Mouse (Mus musculus): ENCODE results near the gene Slc15a1. TPM values are rescaled to one million over a fixed set of nuclear protein-coding genes. Genes with fewer than 3 reads are reported as not detected.
"Not testable (repeated sequence)": the region's sequence is repeated elsewhere in the genome, so short reads cannot be mapped to it uniquely, and the experiment has no call there.

Slc15a1 gene
- polyA plus RNA-seq, 2 experiments from 2014 or later: 0.34 TPM; not detected in 1

DNA sequence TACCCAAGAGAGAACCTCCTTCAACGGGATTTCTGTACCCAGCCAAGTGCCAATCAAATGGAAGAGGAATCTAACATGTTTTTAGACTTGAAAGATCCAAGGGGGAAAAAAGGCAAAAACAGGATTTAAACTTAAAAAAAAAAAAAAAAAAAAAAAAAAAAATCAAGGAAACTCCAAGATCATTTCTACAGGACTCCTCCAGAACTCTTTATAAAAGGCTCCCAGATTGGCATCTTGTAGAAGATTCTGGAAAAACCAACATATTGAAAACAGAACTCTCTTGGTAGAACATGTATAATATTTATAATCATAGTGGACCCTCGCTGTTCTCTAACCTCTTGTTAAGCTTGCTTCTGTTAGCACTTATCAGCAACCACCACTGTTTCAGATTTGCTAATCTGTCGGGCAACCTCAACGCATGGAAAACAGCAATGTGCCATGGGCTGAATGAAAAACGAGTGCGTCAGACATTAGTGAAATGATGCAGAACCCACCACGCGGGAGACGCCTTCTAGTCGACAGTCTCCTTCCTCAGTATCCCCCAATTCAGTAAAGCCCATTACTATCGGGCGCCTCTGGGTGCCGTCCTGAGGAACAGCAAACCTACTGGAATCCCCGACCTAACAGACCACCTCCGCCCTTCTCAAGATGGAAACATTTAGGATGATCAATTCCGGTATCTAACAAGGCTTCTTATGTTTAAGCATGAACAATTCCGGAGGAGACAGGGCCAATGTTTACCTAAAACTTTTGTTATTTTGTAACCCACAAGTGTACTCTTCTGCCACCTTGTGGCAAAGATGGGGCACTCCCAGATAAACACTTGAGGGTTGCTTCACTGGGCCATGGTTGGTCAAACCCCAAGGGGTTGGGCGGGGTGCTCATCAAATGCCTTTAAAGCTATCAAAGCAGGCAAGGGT lies 54.3 kb downstream of the Slc15a1 start:
- peak; percentile 95 for ATAC-seq

DNA sequence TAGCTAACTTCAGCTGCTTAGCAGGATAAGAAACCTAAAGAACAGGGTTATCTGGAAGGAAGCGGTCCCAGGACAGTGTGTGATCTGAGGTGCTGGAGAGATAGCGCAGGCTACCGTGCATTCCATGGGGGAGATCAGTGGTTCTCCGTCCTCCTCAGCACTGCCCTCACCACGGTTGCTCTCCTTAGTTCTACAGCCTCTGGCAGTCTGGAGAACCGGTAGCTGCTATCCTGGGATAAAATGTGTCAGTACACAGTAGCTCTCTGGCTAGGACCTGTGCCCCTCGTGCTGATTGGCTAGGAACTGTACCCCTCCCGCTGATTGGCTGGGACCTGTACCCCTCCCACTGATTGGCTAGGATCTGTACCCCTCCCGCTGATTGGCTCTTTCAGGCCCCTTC lies 58.1 kb downstream of the Slc15a1 start:
- no peak for ATAC-seq

DNA sequence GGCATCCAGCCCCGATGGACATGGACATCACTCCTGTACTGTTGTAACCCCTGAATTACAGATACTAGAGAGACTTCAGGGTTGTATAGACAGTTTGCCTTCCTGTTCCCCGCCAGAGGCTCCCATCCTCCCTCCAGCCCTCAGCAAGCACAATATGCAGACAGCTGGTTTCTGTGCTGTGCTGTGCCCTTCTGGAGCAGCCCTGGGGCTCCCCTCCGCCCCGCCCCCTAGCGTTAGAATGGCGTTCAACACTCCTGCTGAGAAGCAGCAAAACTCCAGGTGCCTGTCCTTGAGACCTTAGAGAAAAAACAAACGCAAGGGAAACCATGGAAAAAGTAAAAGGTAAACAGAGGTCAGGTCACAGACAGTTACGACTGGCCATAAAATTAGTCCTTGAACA lies 59.9 kb downstream of the Slc15a1 start:
- ATAC-seq: peak; percentile 82

DNA sequence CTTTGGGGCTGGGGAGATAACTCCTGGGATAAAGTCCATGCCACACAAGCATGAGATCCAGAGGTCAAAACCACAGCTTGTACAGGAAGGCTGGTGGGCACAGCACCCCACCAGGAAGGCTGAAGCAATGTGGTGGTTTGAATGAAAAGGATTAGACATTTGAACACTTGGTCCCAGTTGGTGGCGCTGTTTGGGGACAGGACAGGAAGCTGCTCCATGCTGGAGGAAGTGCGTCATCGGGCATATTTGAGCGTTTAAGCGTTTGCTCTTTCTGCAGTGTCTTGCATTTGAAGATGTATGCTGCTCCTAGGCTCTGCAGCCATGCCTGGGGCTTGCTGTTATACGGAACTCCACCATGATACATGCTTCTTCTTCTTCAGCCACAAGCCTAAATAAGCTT lies 64.2 kb downstream of the Slc15a1 start:
- no peak for ATAC-seq

DNA sequence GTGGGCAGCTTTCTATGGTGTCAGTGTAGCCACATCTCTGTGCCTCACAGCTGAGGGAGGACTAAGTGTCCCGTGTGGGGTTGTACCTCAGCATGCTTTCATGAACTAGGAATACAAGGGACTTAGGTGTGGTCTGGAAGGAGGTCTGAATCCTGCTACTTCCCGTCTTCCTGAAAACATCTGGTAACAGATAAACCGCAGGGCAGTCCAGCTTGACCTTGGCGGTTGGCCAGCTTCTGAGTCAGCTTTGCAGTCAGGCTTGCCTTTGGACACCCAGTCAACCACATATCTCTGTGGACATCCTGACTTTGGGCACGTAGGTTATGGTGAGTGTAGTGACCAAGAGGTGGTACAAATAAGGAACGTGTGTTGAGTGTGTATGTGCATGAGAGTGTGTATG lies 68.0 kb downstream of the Slc15a1 start:
- ATAC-seq: no peak

DNA sequence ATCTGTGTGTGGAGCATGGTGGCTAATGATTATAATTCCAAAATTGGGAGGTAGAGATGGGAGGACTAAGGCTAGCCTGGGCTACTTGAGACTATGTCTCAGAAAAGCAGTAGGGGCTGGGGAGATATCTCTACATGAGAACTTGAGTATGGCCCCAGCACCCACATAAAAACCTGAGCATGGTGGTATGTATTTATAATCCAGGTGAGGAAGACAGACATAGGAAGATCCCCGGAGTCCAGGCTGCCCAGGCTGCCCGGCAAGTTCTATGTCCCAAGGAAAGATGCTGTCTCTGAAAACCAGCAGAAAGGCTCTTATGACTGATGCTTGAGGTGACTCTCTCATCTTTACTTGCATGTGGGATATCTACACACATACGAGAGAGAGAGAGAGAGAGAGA lies 68.6 kb downstream of the Slc15a1 start:
- no peak for ATAC-seq

DNA sequence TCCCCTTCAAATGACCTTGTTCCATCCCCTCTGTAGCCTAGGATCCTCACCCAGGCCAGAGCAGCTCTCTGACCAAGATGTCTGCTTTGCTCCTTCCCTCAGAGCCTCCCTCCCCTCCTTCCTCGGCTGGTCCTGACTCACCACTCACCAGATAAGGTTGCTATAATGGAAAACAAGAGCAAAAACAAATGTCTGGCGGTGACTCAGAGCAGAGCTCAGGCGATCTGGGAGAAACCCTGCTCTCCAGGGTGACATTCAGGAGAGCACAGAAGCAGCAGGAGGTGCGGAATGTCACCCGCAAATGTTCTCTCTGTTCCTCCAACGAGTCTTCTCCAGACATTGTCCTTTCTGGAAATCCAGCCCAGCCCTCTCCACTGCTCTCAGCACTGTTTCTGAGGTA lies 69.3 kb downstream of the Slc15a1 start:
- ATAC-seq: no peak

DNA sequence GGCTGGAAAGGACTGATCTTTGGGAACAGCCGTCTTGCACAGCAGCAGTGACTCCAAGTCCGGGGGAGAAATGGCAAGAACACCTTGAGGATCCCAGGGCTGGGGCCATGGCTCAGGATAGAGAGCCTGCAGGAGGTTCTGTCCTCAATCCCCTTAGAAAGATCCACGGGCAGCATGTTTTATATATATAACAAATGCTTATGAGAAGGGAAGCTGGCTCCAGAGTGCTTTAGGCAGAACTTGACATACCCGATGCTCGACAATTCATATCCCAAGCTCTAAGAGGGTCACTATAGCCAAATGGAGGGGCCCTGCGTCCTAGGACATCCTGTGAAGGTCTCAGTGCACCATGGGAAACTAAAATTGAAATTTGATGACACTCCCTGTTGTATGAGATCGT lies 73.8 kb downstream of the Slc15a1 start:
- ATAC-seq: no peak

DNA sequence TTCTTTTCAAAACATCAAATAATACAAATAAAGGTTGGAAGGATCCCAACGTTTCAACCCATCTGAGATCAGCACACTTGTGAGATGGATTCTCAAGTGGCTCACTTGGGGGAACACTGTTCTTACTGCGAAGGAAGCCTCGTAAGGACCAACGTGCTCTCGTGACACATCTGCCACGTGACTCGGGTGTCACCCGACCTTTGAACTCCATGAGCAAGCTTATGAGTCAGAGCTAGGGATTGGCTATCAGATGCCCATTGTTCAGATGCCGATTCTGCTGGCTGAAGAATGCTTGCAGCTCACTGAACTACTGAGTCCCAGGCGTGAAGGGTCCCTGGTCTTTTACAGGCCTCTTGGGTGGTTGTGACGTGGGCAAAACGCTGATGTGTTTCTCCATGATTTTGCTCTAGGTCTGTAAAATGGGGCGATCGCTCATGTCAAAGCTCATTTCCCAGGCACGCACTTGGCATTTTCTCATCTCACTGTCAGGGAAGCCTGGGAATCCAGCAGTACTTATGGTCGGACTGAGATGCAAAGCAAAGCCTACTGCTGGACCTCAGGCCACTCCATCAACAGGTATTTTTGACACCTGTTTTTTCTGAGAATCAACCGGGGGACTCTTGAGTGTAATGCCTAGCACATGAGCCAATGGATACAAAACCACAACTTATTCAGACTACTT lies 75.1 kb downstream of the Slc15a1 start:
- ATAC-seq: no peak

DNA sequence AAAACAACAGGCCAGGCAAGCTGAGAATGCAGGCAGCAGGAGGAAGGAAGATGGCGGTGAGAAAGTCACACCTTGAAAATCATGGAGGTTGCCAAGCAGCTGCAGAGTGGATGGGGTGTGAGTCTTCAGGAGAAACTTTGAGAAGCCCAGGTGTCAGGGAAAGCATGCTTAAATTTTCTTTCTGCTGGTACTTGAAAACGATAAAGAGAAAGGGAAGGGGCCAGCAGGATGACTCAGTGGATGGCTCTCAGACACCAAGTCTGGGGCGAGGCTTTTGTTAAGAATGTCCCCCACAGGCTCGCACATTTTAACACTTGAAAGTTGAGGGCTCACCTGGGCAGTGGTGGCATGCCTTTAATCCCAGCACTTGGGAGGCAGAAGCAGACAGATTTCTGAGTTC lies 76.9 kb downstream of the Slc15a1 start:
- ATAC-seq: no peak

DNA sequence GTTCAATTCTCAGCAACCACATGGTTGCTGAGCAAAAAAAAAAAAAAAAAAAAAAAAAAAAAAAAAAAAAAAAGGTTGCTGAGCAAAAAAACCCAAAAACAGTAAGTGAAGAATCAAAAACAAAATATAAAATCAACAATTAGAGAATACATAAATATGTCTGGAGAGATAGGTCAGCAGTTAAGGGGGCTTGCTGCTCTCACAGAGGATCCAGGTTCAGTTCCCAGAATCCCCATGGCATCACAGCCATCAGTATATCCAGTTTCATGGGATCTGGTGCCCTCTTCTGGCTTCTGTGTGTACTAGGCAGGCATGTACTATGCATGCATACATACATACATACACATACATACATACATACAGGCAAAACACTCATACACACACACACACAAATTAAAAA lies 78.3 kb downstream of the Slc15a1 start:
- ATAC-seq: peak; percentile 46

DNA sequence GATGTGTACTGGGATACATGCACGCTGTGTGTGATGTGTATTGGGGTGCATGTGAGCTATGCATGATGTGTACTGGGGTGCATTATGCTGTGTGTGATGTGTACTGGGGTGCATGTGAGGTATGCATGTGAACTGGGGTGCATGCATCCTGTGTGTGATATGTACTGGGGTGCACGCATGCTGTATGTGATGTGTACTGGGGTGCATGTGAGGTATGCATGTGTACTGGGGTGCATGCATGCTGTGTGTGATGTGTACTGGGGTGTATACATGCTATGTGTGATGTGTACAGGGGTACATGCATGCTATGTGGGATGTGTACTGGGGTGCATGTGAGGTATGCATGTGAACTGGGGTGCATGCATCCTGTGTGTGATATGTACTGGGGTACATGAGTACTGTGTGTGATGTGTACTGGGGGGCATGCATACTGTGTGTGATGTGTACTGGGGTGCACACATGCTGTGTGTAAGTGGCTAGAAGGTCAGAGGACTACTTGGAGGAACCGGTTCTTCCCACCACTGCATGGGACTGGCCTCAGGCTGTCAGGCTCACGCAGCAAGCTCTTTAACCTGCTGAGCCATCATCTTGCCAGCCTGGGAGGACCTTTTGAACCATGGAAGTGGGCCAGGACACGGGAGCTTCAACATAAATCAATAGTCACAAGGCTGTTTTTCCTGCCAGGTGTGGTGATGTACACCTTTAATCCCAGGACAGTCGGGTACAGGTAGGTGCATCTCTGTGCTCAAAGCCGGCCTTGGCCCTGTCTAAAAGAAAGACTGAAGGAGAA lies 79.9 kb downstream of the Slc15a1 start:
- no peak for ATAC-seq

DNA sequence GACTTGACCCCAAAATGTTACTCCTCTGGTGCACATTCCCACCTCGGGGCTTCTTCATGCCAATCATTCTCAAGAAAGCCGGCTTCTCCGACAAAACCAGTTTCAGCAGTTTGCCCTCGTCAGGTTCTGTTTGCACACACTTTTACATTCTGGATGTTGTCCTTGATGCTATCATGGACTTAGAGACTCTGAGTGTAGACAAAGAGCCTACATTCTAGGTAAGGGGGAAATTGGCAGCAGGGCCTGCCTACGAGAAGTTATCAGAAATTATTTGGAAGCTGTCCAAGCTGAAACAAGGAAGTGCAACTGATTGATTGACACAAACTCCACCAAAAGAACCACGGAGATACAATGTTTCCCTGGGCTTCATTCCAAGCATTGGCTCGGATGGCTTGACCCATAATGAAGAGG lies 81.7 kb downstream of the Slc15a1 start:
- no peak for ATAC-seq

DNA sequence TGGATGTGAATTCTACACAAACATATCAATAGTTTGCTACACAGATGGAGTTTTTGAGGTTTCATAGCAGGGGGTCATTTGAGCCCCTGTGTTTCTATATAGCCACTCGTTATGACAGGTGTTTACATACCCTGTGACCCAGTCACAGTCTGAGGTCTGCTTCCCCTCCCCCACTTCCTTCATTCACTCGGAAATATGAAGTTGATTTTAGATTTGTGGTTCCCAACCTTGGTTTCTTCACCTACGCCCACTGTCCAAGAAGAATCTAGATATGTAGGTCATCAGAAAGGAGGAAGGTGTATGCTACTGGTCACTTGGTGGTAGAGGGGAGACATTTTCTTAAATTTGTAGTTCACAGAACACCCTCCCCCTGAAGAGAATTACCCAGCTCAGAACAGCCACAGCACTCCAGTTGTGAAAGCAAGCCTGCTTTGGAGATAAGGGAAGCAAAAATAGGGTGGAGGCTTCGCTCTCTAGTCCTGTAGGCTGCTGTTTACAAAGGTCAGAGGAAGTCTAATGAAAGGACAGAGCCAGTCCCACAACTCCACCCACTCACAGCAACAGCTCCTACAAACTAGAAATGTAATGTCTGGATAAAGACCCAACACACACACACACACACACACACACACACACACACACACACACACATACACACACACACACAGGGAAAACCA lies 82.2 kb downstream of the Slc15a1 start:
- peak; percentile 48 for ATAC-seq

DNA sequence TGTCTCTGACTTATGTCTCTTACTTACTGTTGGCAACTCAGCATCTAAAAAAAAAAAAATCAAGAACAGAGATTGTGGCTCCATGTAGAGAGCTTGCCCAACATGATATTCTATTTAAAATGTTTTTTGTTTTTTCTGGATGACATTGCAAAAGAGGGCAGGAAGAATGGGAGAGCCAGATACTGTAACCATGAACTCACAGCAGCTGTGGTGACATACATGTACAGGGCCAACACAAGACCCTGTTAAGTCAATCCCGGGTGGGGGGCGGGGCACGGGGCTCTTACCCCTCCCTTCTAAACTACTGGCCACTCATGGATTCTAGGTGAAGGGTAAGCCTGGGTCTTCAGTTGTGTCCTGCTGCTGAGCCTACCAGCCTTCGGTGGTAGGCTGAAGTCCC lies 83.1 kb downstream of the Slc15a1 start:
- no peak for ATAC-seq

DNA sequence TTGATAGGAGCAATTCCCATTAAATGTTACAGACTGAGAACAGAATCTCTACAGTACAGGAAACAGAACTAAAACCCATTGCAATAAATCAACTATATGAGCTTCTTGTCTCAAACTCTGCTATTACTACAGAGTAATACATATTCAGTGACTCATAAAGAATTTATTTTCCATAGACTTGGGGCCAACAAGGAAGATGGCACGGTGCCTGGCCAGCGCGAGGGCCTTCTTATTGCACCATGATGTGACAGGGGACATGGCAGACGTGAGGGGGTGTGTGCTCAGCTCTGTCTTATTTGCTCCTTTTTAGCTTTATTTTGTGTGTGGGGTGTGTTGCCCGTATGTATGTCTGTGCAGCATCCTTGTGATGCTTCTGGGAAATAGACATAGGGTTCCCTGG lies 87.5 kb downstream of the Slc15a1 start:
- no peak for ATAC-seq

DNA sequence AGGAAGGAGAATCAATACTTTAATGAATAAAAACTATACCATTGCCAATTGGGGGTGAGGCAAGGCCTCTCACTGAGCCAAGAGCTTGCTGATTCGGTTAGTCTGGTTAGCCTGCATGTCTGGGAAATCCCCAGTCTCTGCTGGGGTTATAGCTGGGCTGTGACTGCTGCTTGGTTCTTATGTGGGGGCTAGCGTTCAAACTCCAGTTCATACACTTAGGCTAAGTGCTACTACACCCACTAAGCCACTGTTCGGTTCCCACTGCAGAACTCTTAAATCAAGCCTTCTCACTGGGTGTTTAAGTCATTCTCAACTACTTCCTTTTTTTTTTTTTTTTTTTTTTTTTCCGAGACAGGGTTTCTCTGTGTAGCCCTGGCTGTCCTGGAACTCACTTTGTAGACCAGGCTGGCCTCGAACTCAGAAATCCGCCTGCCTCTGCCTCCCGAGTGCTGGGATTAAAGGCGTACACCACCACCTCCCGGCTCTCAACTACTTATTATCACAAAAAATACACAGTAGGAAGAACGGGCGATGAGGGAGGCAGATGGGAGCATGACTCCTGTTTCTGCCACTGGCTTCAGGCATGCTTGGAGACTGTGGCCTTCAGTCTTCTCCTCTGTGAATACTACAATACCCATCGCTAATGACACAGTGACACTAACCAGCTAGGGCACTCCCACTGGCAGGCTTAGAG lies 88.3 kb downstream of the Slc15a1 start:
- ATAC-seq: peak; percentile 79

DNA sequence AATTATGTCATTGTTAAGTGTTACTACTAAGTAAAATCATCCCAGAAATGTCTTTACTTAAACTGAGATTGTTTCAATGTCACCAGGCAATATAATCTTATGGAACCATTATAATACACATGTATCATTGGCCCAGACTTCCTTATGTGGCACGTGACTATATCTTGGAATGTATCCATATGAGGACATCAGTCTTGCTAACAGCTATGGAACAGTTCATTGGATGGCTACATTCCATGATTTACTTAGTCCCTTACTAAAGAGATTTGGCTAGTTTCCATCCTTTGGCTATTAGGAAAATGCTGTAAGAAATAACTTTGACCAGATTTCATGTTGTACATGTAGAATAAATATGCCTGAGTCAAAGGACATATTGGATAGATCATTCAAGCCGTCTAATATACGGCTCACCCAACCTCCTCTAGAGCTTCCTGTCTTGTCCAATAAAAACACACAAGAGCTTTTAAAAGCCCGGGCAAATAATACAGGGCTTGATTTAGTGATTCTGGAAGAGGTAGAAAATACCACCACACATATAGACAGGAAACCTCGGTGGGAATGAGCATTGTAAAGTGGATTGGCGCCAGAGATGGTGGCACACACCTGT lies 90.3 kb downstream of the Slc15a1 start:
- ATAC-seq: no peak

DNA sequence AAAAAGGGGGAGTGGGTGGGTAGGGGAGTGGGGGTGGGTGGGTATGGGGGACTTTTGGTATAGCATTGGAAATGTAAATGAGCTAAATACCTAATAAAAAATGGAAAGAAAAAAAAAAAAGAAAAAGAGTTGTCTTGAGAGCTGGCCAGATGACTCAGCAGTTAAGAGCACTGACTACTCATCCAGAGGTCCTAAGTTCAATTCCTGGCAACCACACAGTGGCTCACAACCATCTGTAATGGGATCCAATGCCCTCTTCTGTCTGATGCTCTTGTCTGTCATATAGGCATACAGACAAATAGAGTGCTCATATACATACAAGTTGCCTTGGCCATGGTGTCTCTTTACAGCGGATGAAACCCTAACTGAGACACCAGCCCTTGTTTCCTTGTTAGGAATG lies 91.3 kb downstream of the Slc15a1 start:
- ATAC-seq: not testable (repeated sequence)
